Mouse (Mus musculus) spleen, adult 12 weeks (tissue): ENCODE results near the gene Uqcc3.
"Not testable (repeated sequence)": the region's sequence is repeated elsewhere in the genome, so short reads cannot be mapped to it uniquely, and the experiment has no call there.

Experiments
- DNase-seq: peaks from one replicate; pipeline ENCODE4 v3.0.0; 2022; ENCODE audit warnings: low spot score

The Uqcc3 gene

GRCm38 (mm10) chr19:8895397-8895960 is 14.8 kb upstream of the Uqcc3 start:
- no peak for DNase-seq

GRCm38 (mm10) chr19:8892829-8893766 is 12.4 kb upstream of the Uqcc3 start, which contains the start of gene Ints5:
Gene Ints5 (plus strand): TSS chr19:8893005.
- DNase-seq, result peak; percentile 76

GRCm38 (mm10) chr19:8888511-8889385 is 8.0 kb upstream of the Uqcc3 start, which contains the start of the genes 1810009A15Rik and Gm49416:
Gene 1810009A15Rik (plus strand): TSS chr19:8888853.
Gene Gm49416 (plus strand): TSS chr19:8888926.
- peak; percentile 92 for DNase-seq

- DNase-seq, result no peak
Observed at GRCm38 (mm10) chr19:8887585-8888463, 7.1 kb upstream of the Uqcc3 start.

- DNase-seq, result no peak
Observed at GRCm38 (mm10) chr19:8886916-8887584, 6.3 kb upstream of the Uqcc3 start.

- DNase-seq, result no peak
Observed at GRCm38 (mm10) chr19:8883616-8884015, 2.9 kb upstream of the Uqcc3 start, which contains the start of the genes Lbhd1 and Gm49403. Gene Lbhd1 (plus strand): TSS chr19:8883732. Gene Gm49403 (plus strand): TSS chr19:8883930.

- no peak for DNase-seq
Observed at GRCm38 (mm10) chr19:8881034-8881392, 290 bp upstream of the Uqcc3 start.

GRCm38 (mm10) chr19:8875031-8875430 is 5.7 kb downstream of the Uqcc3 start:
- DNase-seq, result no peak

- DNase-seq, result no peak
Observed at GRCm38 (mm10) chr19:8872266-8872840, 8.4 kb downstream of the Uqcc3 start.

- peak; percentile 93 for DNase-seq
Observed at GRCm38 (mm10) chr19:8871267-8872186, 9.2 kb downstream of the Uqcc3 start, which contains the start of gene Ubxn1. Gene Ubxn1 (plus strand): TSS chr19:8871496.

GRCm38 (mm10) chr19:8870838-8871237 is 9.9 kb downstream of the Uqcc3 start:
- no peak for DNase-seq

GRCm38 (mm10) chr19:8870381-8870780 is 10.3 kb downstream of the Uqcc3 start:
- DNase-seq, result not testable (repeated sequence)

- DNase-seq, result no peak
Observed at GRCm38 (mm10) chr19:8864265-8864664, 16.5 kb downstream of the Uqcc3 start.

- DNase-seq, result peak; percentile 23
Observed at GRCm38 (mm10) chr19:8859018-8859417, 21.7 kb downstream of the Uqcc3 start.

GRCm38 (mm10) chr19:8857689-8858088 is 23.0 kb downstream of the Uqcc3 start:
- DNase-seq, result peak; percentile 7

GRCm38 (mm10) chr19:8853117-8853516 is 27.6 kb downstream of the Uqcc3 start:
- DNase-seq, result no peak

GRCm38 (mm10) chr19:8852236-8852928 is 28.3 kb downstream of the Uqcc3 start:
- no peak for DNase-seq

GRCm38 (mm10) chr19:8851639-8852038 is 29.1 kb downstream of the Uqcc3 start:
- no peak for DNase-seq
